Mouse (Mus musculus): ENCODE measurements around the gene Cep89.

Gene Cep89

GRCm38 (mm10) chr7:35396542-35397168 is at the start of gene Cep89, which contains the start of gene Faap24:
Gene Cep89, plus strand, starts transcription at chr7:35397035.
Gene Faap24, minus strand, starts transcription at chr7:35396836.
- peak; percentile 96 to 98 for DNase-seq

DNA sequence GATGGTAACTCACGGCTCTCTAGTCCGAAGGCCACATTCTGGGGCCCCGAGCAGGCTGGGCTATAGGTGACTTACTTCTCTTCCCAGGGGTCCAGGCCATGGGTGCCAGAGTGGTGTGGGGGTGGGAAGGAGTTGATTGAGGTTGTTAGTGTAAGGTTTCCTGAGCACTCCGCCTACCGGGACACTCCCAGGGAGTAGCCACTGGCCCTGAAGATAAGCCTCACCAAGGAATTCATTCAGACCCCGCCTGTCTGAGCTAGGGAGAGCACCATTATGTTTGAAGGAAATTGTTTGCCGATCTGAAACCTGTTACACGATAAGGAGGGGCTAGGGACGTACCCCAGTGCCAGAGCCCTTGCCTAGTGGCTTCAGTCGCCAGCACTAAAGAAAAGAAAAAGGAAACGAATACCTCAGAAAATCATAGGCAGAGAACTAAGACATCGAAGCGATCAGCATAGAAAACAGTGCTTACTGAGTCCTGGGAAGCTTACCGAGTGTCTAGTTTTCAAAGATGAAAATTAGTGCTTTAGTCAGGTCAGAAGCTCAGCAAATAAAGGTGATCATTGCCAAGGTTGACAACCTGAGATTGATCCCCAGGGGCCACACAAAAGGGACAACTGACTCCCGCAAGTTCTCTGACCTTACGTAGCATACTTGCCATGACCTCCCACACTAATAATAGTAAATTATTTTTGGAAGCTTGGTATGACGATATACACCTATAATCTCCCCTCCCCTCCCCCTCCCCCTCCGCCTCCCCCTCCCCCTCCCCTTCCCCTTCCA is 48.7 kb upstream of the Cep89 start:
- no peak for DNase-seq

DNA sequence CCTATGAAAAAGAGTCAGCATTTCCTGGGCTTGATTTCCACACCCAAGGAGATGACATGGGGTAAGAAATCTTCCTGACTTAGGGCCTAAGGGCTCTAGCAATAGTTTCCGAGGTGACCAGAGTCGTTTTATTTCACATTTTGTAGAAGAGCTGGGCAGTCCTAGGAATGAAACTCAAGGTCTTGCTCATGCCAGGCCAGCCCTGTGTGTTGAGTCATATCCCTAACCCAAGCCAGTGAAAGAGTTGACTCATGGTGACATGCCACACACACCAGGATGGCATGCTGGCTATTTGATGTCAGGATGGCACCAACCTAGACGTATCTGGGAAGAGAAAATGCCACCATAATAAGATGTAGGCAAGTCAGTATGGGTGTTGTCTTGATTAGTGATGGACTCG is 47.8 kb upstream of the Cep89 start:
- DNase-seq, result no peak

GRCm38 (mm10) chr7:35349886-35350684 is 46.8 kb upstream of the Cep89 start:
- peak; percentile 47 to 70 for DNase-seq

DNA sequence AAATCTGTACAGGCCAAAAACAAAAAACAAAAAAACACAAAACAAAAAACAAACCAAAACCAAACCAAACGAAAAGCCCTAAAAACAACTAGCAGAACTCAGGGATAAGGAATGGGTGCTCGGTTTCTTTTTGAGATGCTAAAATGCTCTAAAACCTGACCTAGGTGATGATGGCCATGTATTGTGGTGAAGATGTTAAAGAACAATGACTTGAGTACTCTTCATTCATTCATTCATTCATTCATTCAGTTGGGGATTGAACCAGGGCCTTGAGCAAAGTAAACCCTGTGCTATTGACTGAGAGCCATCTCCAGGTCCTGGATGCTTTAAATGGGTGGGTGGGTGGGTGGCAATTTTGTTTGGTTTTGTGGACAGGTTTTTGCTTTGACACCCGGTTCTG is 45.7 kb upstream of the Cep89 start:
- DNase-seq, result no peak

- DNase-seq, result no peak
Measured at GRCm38 (mm10) chr7:35353306-35353705, 43.5 kb upstream of the Cep89 start.

DNA sequence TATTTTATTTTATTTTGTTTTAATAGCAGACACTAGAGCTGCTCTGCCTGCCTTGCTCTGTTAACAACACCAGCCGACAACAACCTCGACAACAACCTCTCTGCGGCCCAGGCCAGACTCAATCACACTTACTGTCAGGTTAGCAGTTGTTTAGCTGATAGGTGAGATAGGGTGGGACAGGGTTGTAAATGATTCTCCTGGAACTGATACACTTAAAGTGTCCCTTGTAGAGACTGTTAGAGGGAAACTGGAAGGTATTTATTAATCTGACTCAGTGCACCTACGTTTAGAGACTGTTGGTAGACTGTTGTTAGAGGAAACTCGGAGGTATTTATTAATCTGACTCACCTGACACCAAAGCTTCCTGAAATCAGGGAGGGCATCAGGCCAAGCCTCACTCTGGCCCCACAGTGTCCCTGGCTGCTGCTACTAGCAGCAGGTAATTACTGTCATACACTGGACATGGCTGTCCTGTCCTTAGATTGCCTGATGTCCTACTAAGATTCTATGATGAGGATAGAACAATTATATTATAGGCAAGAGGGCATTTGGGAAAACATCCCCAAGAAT is 41.4 kb upstream of the Cep89 start:
- DNase-seq, result peak; percentile 57 to 64

DNA sequence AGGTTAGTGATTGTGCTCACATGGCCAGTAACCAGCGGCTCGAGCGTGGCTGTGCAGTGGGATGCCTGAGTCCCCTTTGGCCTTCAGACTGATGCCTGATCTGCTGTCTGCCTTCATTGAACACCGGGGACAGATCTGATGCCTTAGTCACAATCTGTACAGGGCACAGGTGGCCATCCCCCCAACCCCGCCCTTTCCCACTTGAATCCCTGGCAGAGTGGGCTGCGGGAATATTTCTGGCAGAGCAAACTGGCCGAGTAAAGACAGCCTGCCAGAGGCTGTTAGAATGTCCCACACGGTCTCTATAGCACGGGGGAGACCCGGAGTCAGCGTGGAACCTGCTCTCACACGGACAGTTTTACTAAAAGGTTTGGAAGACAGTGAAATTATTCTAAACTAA is 39.2 kb upstream of the Cep89 start:
- no peak for DNase-seq

DNA sequence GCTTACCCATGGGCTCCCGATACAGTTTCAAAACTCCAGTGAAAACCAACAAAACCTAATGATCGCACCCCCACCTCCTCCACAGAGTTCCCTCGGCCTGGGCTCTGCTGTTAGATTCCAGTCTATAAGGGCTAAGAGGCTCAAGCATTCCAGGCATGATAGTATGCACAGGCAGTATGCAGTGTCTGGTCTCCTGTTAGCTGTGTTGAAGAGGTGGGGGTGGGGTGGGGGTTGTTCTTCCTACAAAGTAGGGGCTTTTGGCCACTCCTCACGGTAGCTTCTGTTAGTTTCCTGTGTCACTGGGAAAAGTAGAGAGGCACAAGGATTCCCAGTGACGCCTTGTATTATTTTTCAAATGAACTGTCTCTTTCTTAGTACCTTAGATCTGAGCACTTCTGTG is 34.6 kb upstream of the Cep89 start:
- no peak for DNase-seq

GRCm38 (mm10) chr7:35362868-35363267 is 34.0 kb upstream of the Cep89 start:
- peak in 1 of 2 experiments; percentile 52 for DNase-seq

DNA sequence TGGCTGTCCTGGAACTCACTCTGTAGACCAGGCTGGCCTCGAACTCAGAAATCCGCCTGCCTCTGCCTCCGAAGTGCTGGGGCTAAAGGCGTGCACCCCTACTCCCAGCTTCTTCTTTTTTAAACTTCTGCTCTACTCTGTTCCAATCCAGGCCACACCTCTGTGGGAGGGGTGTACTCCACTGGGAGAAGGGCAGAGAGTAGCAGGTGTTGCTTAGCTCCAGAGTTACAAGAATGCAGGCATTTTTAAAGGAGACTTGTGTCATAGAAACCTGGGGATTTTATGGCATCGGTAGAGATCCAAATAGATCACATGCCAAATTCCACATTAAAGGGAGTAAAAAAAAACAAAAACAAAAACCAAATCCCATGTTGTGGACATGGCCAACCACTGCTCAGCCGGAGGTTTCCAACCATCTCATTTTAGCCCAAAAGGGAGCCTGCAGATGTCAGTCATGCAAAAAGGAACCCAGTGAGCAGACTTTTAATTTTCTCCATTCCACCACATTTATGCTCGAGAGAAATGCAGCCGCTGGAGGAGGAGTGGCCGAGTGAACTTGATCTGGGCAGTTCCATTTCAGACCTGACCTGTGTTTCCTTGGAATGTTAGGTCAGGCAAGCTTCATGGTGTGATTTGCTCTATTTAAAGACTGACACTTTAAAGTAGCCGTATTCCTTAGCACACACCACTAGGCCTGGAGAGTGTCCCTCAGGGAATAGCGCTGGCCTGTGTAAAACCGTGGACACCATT is 31.5 kb upstream of the Cep89 start:
- DNase-seq, result peak; percentile 45 to 62

DNA sequence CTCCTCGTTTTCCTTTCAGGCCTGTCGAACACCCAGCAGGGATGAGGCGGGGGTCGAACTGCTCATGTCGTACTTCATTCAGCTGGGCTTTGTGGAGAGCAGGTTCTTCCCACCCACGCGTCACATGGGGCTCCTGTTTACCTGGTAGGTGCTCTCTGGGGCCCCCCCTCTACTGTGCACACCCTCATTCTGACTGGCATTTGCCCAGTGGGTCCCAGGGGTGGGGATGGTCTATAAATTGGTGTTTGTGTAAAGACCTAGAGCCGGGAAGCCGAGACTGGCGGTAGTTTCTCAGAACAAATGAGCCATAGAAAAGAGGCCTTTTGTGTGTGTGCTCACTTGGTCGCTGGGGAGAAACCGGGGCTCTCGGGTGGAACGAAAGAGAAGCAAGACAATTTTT is 25.7 kb upstream of the Cep89 start:
- DNase-seq, result no peak

DNA sequence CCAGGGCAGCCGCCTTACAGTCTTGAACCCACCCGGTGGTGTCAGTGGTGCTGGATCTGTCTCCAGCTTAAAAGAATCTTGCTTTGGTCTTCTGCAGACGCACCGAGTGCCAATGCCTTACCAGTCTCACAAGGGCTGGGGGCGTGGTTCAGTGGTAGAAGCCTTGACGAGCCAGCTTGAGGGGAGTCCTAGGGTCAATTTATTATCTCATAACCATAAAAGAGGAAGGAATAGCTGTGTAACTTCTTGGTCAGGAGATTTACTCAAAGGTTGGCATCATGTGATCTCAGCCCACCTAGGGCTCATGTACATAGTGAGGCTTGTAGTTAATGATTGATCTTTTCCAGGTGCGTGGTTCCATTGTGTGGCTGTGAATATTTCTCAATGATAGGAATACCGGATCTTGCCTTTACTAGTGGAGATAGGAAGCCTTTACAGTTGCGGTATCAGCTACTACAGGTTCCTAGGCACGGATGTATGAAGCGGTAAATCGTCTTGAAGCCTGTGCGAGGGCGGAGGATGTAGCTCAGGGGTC is 24.3 kb upstream of the Cep89 start:
- peak in 1 of 2 experiments; percentile 40 for DNase-seq

GRCm38 (mm10) chr7:35373146-35373989 is 23.5 kb upstream of the Cep89 start:
- peak; percentile 58 to 77 for DNase-seq

DNA sequence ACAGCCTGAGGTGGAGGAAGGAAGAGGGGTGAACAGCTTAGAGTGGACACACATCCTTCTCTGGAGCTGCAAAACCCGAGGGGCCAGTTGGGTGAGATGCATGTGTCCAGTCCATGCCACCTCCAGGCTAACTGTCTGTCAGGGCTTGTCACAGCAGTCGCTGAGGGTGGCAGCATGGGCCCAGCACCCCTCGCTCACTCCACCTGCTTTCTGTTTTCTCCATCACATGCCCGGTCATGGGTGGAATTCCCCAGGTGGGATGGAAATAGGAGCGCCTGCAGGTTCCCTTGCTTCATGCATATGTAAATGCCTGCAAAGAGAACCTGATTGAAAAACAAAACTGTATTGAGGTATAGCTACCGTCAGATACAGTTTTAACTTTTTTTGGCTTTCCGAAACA is 22.6 kb upstream of the Cep89 start:
- peak; percentile 29 to 52 for DNase-seq

DNA sequence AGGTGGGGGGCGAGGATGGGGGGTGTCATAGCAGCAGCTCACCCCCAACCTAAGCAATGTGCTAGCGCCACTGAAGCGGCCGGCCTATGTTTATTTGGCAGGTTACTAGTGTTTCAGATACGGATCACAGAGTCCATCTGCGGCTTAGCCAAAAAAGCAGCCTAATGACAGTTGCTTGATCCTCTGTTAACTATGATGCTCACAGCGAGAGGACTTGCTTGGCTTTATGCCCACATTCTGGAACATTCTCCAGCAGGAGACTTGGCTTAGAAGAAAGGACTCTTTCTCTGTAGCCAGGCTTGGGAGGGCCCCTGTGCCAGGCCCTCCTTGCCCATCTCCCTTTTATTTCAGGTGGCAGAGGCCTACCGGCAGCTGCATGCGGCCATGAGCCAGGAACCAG is 20.2 kb upstream of the Cep89 start:
- peak; percentile 47 to 71 for DNase-seq

DNA sequence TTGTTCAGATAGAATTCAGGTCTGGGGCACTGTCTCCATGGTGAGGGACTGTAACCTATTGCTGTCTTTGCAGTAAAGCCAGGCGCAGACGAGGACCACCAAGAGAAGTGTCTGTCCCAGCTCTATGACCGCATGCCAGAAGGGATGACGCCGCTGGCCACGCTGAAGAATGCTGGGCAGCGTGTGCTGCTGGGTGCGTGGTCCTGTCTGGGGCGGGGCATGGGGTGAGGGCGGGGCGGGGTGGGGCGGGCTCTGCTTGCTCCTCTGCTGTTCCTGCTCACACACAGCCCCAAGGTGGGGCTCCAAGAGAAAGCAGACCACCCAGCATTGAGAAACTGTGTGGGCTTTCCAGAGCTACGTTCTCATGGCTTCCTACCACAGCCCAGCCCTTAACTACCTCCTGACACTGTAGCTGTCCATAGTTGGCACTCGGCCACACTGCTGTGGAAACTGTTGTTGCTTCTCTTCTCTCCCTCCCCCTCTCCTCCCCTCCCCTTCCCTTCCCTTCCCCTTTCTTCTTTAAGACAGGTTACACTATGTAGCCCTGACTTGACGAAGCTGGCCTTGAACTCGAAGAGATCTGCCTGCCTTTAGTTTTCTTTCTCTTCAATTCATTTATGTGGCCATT is 17.2 kb upstream of the Cep89 start:
- DNase-seq, result no peak

GRCm38 (mm10) chr7:35380351-35380750 is 16.5 kb upstream of the Cep89 start:
- no peak for DNase-seq

- no peak for DNase-seq
Measured at GRCm38 (mm10) chr7:35381861-35382260, 15.0 kb upstream of the Cep89 start.

- DNase-seq, result peak in 1 of 2 experiments; percentile 36
Measured at GRCm38 (mm10) chr7:35382706-35383353, 14.0 kb upstream of the Cep89 start.
